Mouse (Mus musculus): ENCODE data around the gene Gm572. TPM values are rescaled to one million over a fixed set of nuclear protein-coding genes. Genes with fewer than 3 reads are reported as not detected.

Gene Gm572
- 0.09 TPM in 2 replicates for polyA plus RNA-seq (2015; fragmentation: Nextera tagmentation; extraction: Ambion mirVana)

DNA sequence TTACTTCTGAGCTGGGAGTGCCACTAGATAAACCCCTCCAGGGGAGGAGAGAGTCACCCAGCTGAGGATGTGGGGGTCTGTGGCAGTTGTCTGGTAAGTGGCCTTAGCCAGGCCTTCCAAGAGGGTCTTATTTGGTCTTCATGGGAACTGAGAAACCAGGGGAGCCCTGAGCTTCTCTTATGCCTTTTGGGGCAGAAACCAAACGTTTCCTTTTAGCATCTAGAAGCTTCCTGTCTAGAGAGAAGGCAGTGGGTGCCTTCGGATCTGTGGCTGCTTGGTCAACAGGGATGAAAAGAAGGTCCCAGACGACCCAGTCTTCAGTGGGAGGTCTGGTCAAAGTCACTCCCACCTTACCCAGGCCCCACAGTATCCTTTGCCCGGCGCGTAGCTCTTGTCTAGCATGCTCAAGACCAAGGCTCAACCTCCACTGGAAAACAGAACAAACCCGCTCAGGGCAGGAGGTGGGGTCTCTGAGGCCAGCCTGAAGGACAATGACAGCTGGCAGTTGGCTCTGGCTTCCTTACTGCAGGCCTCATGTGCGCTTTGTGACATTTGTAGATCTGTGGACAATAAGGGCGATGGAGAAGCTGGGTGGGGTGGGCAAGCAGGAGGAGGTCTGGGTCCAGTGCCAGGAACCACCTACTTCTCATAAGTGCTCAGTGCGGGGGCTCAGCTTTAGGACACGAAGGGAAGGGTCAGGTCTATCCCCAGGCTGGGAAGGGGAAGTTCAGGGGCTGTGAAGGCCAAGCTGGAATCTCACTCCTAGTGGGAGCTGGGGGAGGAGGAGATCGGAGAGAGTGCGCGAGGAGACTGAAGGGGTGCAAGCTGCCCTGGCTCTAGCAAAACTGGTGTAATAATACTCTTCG is at the start of gene Gm572:
Gene Gm572, plus strand, starts transcription at position 27 of the 866 bp plus-strand sequence.
- Histone ChIP-seq H3K4me3 (replicated peaks) (0 out of 2 replicates have a peak within 1 kb of the TSS, but pooled peaks have one; percentile 15), H3K27ac (no peak within 1 kb of the TSS), H3K4me2 (peak within 1 kb of the TSS; percentile 52), H3K36me3 (no peaks in the 10 kb centered on the region), H3K9me3 (no peaks in the 10 kb centered on the region), H3K27me3 (replicated peaks) (no peaks in the 10 kb centered on the region), H3K4me1 (peaks cover 5% of the 10 kb centered on the region; the same call in 1 of the 2 replicates), H3K9ac (no peak within 1 kb of the TSS)
- WGBS = 58% methylated on average over 15 of the region's 15 CpGs
- ATAC-seq (ENCODE audit: insufficient read depth, low FRiP score, low read depth) = peak; percentile 19; the same call in 1 of the 2 replicates

DNA sequence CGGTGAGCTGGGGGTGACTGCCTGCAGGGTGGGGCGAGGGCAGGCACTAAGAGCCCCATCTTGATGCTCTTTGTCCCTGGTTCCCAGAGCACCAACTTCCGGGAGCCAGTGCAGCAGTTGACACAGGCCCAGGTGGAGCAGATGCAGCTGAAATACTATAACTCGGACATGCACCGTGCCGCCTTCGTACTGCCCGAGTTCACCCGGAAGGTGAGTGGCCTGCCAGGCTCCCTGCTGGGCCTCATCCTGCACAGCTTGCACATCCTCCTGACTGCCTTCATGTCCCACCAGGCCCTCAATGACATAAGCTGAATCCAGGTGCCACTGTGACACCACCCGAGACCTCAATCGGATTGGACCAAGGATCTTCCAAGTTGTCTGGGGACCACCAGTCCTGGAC is 49.1 kb upstream of the Gm572 start:
- 95% methylated on average over 11 of the region's 11 CpGs for WGBS
- no peak overlapping the region for H3K4me3 ChIP-seq (replicated peaks)
- ATAC-seq (ENCODE audit: insufficient read depth, low FRiP score, low read depth) = no peak
- no peak overlapping the region for H3K9ac ChIP-seq
- H3K4me2 ChIP-seq = no peak overlapping the region
- H3K36me3 ChIP-seq = peaks cover 53% of the 10 kb centered on the region
- H3K4me1 ChIP-seq = peaks cover 12% of the 10 kb centered on the region
- no peak overlapping the region for H3K27ac ChIP-seq
- H3K9me3 ChIP-seq = no peaks in the 10 kb centered on the region
- H3K27me3 ChIP-seq (replicated peaks) = no peaks in the 10 kb centered on the region

GRCm38 (mm10) chr4:148595916-148596315 is 47.2 kb upstream of the Gm572 start:
- Histone ChIP-seq H3K27me3 (replicated peaks) (no peaks in the 10 kb centered on the region), H3K4me1 (0 out of 2 replicates have a peak, but pooled peaks cover 8% of the 10 kb centered on the region), H3K9ac (no peak overlapping the region), H3K36me3 (peaks cover 57% of the 10 kb centered on the region), H3K27ac (no peak overlapping the region), H3K4me3 (replicated peaks) (no peak overlapping the region), H3K4me2 (no peak overlapping the region), H3K9me3 (no peaks in the 10 kb centered on the region)
- no peak for ATAC-seq (ENCODE audit: insufficient read depth, low FRiP score, low read depth)
- 79% methylated on average over 6 of the region's 6 CpGs for WGBS

- no peak overlapping the region for H3K4me3 ChIP-seq (replicated peaks)
- H3K4me2 ChIP-seq = no peak overlapping the region
- WGBS = 95% methylated on average over 3 of the region's 3 CpGs
- ATAC-seq (ENCODE audit: insufficient read depth, low FRiP score, low read depth) = no peak
- no peak overlapping the region for H3K27ac ChIP-seq
- H3K27me3 ChIP-seq (replicated peaks) = no peaks in the 10 kb centered on the region
- H3K9me3 ChIP-seq = no peaks in the 10 kb centered on the region
- H3K36me3 ChIP-seq = peaks cover 57% of the 10 kb centered on the region
- 0 out of 2 replicates have a peak, but pooled peaks cover 8% of the 10 kb centered on the region for H3K4me1 ChIP-seq
- H3K9ac ChIP-seq = no peak overlapping the region
These were observed 46.4 kb upstream of the Gm572 start for GRCm38 (mm10) chr4:148596731-148597130.

GRCm38 (mm10) chr4:148598826-148599225 is 44.3 kb upstream of the Gm572 start:
- Histone ChIP-seq H3K9ac (no peak overlapping the region), H3K4me1 (no peaks in the 10 kb centered on the region), H3K27ac (no peak overlapping the region), H3K36me3 (peaks cover 49% of the 10 kb centered on the region), H3K27me3 (replicated peaks) (no peaks in the 10 kb centered on the region), H3K4me2 (no peak overlapping the region), H3K4me3 (replicated peaks) (no peak overlapping the region), H3K9me3 (no peaks in the 10 kb centered on the region)
- ATAC-seq (ENCODE audit: insufficient read depth, low FRiP score, low read depth) = no peak
- 91% methylated on average over 12 of the region's 12 CpGs for WGBS

- no peak overlapping the region for H3K4me2 ChIP-seq
- H3K4me3 ChIP-seq (replicated peaks) = no peak overlapping the region
- WGBS = 79% methylated on average over 4 of the region's 4 CpGs
- H3K27ac ChIP-seq = no peak overlapping the region
- no peaks in the 10 kb centered on the region for H3K9me3 ChIP-seq
- no peak overlapping the region for H3K9ac ChIP-seq
- no peaks in the 10 kb centered on the region for H3K27me3 ChIP-seq (replicated peaks)
- H3K4me1 ChIP-seq = no peaks in the 10 kb centered on the region
- H3K36me3 ChIP-seq = peaks cover 34% of the 10 kb centered on the region
- no peak for ATAC-seq (ENCODE audit: insufficient read depth, low FRiP score, low read depth)
These were observed 42.8 kb upstream of the Gm572 start for GRCm38 (mm10) chr4:148600316-148600715.

GRCm38 (mm10) chr4:148601871-148602270 is 41.2 kb upstream of the Gm572 start:
- H3K27me3 ChIP-seq (replicated peaks) = no peaks in the 10 kb centered on the region
- H3K4me1 ChIP-seq = no peaks in the 10 kb centered on the region
- no peak overlapping the region for H3K4me2 ChIP-seq
- H3K4me3 ChIP-seq (replicated peaks) = no peak overlapping the region
- 72% methylated on average over 4 of the region's 4 CpGs for WGBS
- H3K27ac ChIP-seq = no peak overlapping the region
- H3K36me3 ChIP-seq = peaks cover 19% of the 10 kb centered on the region
- no peak for ATAC-seq (ENCODE audit: insufficient read depth, low FRiP score, low read depth)
- no peak overlapping the region for H3K9ac ChIP-seq
- H3K9me3 ChIP-seq = no peaks in the 10 kb centered on the region

DNA sequence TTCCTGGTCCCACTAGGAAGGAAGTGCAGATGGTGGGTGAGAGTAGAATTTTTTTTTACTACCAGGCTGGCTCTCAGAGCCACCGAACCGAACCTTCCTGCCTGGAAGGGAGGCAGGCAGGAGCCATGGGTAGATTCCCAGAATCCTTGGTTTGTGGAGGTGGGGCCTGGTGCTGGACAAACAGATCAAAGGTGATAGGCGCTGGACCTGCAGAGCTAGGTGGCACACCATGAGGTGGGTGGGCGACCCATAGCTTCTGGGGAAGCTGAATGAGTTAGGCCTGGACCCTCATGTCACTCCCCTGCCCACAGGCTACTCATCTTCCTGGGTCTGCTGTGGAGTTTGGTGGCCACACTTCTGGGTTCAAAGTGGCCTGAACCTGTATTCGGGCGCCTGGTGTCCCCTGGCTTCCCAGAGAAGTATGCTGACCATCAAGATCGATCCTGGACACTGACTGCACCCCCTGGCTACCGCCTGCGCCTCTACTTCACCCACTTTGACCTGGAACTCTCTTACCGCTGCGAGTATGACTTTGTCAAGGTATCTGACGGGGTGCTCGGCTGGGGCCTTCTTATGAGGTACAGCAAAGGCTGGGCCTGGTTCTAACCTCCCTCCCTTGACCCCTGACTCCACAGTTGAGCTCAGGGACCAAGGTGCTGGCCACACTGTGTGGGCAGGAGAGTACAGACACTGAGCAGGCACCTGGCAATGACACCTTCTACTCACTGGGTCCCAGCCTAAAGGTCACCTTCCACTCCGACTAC is 40.6 kb upstream of the Gm572 start, which contains the start of gene Masp2:
Gene Masp2, plus strand, starts transcription at position 198 of the 764 bp plus-strand sequence.
- ATAC-seq (ENCODE audit: insufficient read depth, low FRiP score, low read depth) = no peak
- H3K27me3 ChIP-seq (replicated peaks) = no peaks in the 10 kb centered on the region
- H3K27ac ChIP-seq = no peak within 1 kb of the TSS
- no peak within 1 kb of the TSS for H3K4me3 ChIP-seq (replicated peaks)
- 85% methylated on average over 14 of the region's 14 CpGs for WGBS
- H3K36me3 ChIP-seq = peaks cover 14% of the 10 kb centered on the region
- no peak within 1 kb of the TSS for H3K9ac ChIP-seq
- no peaks in the 10 kb centered on the region for H3K9me3 ChIP-seq
- no peaks in the 10 kb centered on the region for H3K4me1 ChIP-seq
- no peak within 1 kb of the TSS for H3K4me2 ChIP-seq

DNA sequence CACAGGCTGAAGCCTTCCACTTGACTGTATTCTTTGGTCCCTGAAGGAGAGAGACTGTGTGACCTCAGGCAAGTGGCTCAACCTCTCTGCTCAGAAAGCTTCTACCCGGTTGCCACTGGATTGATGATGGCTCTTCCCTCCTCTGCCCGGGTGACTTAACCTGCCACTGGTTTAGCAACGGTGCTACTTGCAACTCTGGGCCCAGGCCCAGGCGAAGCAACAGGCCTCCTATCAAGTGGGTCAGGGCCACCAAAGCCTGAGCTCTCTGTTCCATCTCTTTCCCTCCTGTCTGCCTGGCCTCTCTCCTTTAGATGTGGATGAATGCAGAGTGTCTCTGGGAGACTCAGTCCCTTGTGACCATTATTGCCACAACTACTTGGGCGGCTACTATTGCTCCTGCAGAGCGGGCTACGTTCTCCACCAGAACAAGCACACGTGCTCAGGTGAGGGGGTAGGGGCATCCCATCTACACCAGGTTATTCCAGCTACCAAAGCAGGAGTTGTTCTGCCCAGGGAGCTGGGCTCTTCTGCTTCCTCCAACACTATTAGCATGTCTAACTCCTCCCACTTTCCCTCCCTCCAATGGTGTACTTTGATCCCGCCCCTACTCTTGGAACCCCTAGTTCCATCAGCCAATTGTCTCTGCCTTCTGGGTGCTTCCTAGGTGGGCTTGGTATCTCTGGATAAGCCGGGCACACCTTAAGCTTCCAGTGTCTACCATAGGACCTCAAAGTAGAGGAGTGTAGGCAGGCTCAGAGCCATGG is 39.6 kb upstream of the Gm572 start:
- Histone ChIP-seq H3K27me3 (replicated peaks) (no peaks in the 10 kb centered on the region), H3K4me2 (no peak overlapping the region), H3K27ac (no peak overlapping the region), H3K9ac (no peak overlapping the region), H3K4me1 (no peaks in the 10 kb centered on the region), H3K9me3 (no peaks in the 10 kb centered on the region), H3K36me3 (peaks cover 9% of the 10 kb centered on the region), H3K4me3 (replicated peaks) (no peak overlapping the region)
- 66% methylated on average over 10 of the region's 10 CpGs for WGBS
- ATAC-seq (ENCODE audit: insufficient read depth, low FRiP score, low read depth) = no peak

DNA sequence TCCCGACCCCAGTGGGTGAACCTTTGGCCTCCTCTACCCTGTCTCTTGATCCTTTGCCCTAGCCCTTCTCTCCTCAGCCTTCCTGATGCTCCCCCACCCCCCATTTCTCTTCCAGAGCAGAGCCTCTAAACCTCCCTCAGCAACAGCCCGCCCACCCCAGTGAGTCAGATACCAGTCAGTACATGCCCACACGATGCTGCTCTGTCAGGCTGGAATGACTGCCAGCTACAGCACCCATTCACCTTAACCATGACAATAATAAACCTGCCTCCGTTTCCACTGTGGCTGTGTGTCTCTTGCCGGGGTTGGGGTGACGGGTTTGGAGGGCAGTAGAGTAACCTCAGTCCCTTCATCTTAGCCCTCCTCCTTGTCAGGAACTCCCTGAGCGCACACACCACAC is 39.0 kb upstream of the Gm572 start:
- no peak for ATAC-seq (ENCODE audit: insufficient read depth, low FRiP score, low read depth)
- Histone ChIP-seq H3K27me3 (replicated peaks) (no peaks in the 10 kb centered on the region), H3K27ac (peak overlapping the region; percentile 36; the same call in 1 of the 2 replicates), H3K36me3 (peaks cover 4% of the 10 kb centered on the region; the same call in 1 of the 2 replicates), H3K4me3 (replicated peaks) (no peak overlapping the region), H3K4me1 (no peaks in the 10 kb centered on the region), H3K4me2 (no peak overlapping the region), H3K9me3 (no peaks in the 10 kb centered on the region), H3K9ac (no peak overlapping the region)
- 74% methylated on average over 7 of the region's 7 CpGs for WGBS

- peak overlapping the region; percentile 36; the same call in 1 of the 2 replicates for H3K27ac ChIP-seq
- H3K4me2 ChIP-seq = no peak overlapping the region
- no peaks in the 10 kb centered on the region for H3K27me3 ChIP-seq (replicated peaks)
- no peak overlapping the region for H3K9ac ChIP-seq
- WGBS = 80% methylated on average over 3 of the region's 3 CpGs
- H3K4me3 ChIP-seq (replicated peaks) = no peak overlapping the region
- ATAC-seq (ENCODE audit: insufficient read depth, low FRiP score, low read depth) = peak; percentile 52; the same call in 1 of the 2 replicates
- H3K4me1 ChIP-seq = no peaks in the 10 kb centered on the region
- no peaks in the 10 kb centered on the region for H3K36me3 ChIP-seq
- no peaks in the 10 kb centered on the region for H3K9me3 ChIP-seq
These were observed 38.5 kb upstream of the Gm572 start for GRCm38 (mm10) chr4:148604541-148605165.
